In genomic region chr3:84732016-84732502, GRCm38 (mm10) we compare ENCODE assay signal across 7 mouse cellular contexts.
A peak's percentile ranks its signal among the peaks of the same experiment; 100 is the strongest.
DNase-seq lines count a peak whose midpoint lies in the region; ATAC-seq lines count a peak whose summit lies in the region.

No protein-coding gene starts in this region.

- peaks cover 89% of the 10 kb centered on the region for H3K27me3 ChIP-seq in megakaryocyte, embryonic 14.5 days (replicated peaks)
- H3K27me3 ChIP-seq in hindbrain, embryonic 16.5 days (replicated peaks; ENCODE audit: control insufficient read depth, insufficient read depth, low read length) = no peaks in the 10 kb centered on the region
- peaks cover 4% of the 10 kb centered on the region; the same call in 1 of the 2 replicates for H3K27me3 ChIP-seq in midbrain, embryonic 16.5 days (ENCODE audit: control insufficient read depth, insufficient read depth, low read depth, low read length)

- H3K4me3 ChIP-seq in megakaryocyte, embryonic 14.5 days (replicated peaks) = peak overlapping the region; percentile 20
- peak overlapping the region; percentile 27 for H3K4me3 ChIP-seq in hindbrain, embryonic 16.5 days (ENCODE audit: low read length)
- peak overlapping the region; percentile 5; the same call in 1 of the 2 replicates for H3K4me3 ChIP-seq in midbrain, embryonic 16.5 days (ENCODE audit: low read depth, low read length)

- WGBS in hindbrain, embryonic 16.5 days = under 1% methylated on average over 20 of the region's 20 CpGs
- 2% methylated on average over 20 of the region's 20 CpGs for WGBS in midbrain, embryonic 16.5 days

- H3K4me2 ChIP-seq in hindbrain, embryonic 16.5 days (ENCODE audit: low read length) = peak overlapping the region; percentile 58
- H3K4me2 ChIP-seq in midbrain, embryonic 16.5 days (ENCODE audit: low read length) = peak overlapping the region; percentile 40

- no peak; the same call in 1 of the 2 replicates for ATAC-seq in megakaryocyte, adult 5-6 weeks (ENCODE audit: poor library complexity, severe bottlenecking)
- ATAC-seq in common myeloid progenitor, adult 5-6 weeks (replicated peaks; ENCODE audit: low read depth, poor library complexity, severe bottlenecking) = peak; percentile 34; the same call in 1 of the 2 replicates
- ATAC-seq in hindbrain, embryonic 16.5 days = peak; percentile 78
- ATAC-seq in midbrain, embryonic 16.5 days = peak; percentile 75
- ATAC-seq in erythroblast, adult 5-6 weeks (replicated peaks; ENCODE audit: low FRiP score, poor library complexity, severe bottlenecking) = no peak

- H3K9me3 ChIP-seq in megakaryocyte, embryonic 14.5 days = peaks cover 8% of the 10 kb centered on the region; the same call in 1 of the 2 replicates
- H3K9me3 ChIP-seq in hindbrain, embryonic 16.5 days (ENCODE audit: control insufficient read depth, low read length) = no peaks in the 10 kb centered on the region
- no peaks in the 10 kb centered on the region for H3K9me3 ChIP-seq in midbrain, embryonic 16.5 days (replicated peaks; ENCODE audit: control insufficient read depth, low read length, poor library complexity, severe bottlenecking)

- H3K9ac ChIP-seq in hindbrain, embryonic 16.5 days (ENCODE audit: low read depth, low read length) = peak overlapping the region; percentile 45
- H3K9ac ChIP-seq in midbrain, embryonic 16.5 days (ENCODE audit: low read depth, low read length) = 0 out of 2 replicates have a peak overlapping the region, but pooled peaks have one; percentile 16

- H3K36me3 ChIP-seq in megakaryocyte, embryonic 14.5 days (replicated peaks; ENCODE audit: low read length) = no peaks in the 10 kb centered on the region
- no peaks in the 10 kb centered on the region for H3K36me3 ChIP-seq in hindbrain, embryonic 16.5 days (ENCODE audit: control insufficient read depth, insufficient read depth, low read length)
- no peaks in the 10 kb centered on the region for H3K36me3 ChIP-seq in midbrain, embryonic 16.5 days (ENCODE audit: control insufficient read depth, insufficient read depth, low read length)

- peaks cover 21% of the 10 kb centered on the region for H3K4me1 ChIP-seq in megakaryocyte, embryonic 14.5 days
- peaks cover 27% of the 10 kb centered on the region for H3K4me1 ChIP-seq in hindbrain, embryonic 16.5 days (ENCODE audit: control insufficient read depth, insufficient read depth, low read depth, low read length)
- peaks cover 13% of the 10 kb centered on the region for H3K4me1 ChIP-seq in midbrain, embryonic 16.5 days (ENCODE audit: control insufficient read depth, insufficient read depth, low read length)

- peak overlapping the region; percentile 78 for H3K27ac ChIP-seq in hindbrain, embryonic 16.5 days (ENCODE audit: low read depth, low read length)
- H3K27ac ChIP-seq in midbrain, embryonic 16.5 days (ENCODE audit: low read length) = peak overlapping the region; percentile 65

- DNase-seq in gastrocnemius, postnatal 4 days (ENCODE audit: low spot score in 2 of 2) = no peak

Comparison
In these comparisons a context has a peak if more than half of its experiments do, and no peak if none do; other contexts are left out.
1. ATAC-seq: peak in common myeloid progenitor, adult 5-6 weeks (single experiment), hindbrain, embryonic 16.5 days (single experiment) and midbrain, embryonic 16.5 days (single experiment); none in megakaryocyte, adult 5-6 weeks (single experiment) and erythroblast, adult 5-6 weeks (single experiment).
2. Peak in every context shown above with its lines, with median percentiles within 50 percentile points of each other: H3K4me3 ChIP-seq.